Mouse (Mus musculus) MEL (cell line): ENCODE measurements at regions not wholly inside any gene's neighbourhood (a gene's known extent, or its start where the extent isn't known, plus 50 kb on each side); places are given as distances from the start of the nearest gene placed in this dataset.

Experiments used
- DNase-seq: peaks from one replicate; pipeline ENCODE4 v3.0.0; 2011; ENCODE audit warnings: low read depth, low spot score
- H3K27ac ChIP-seq: 2 replicates; pipeline ENCODE4 v1.5.1; 2012; ENCODE audit warnings: low read depth, mild to moderate bottlenecking, control low read depth, low read length, moderate library complexity; ENCODE audit not compliant: control insufficient read depth
- H3K27me3 ChIP-seq, 2 experiments: fragments of 150-350 bp in 1 of 2; sonication (generic) in 1 of 2; 2 replicates each; pipeline ENCODE4 v1.6.1; 2012; ENCODE audit warnings: low read length in 2 of 2, mild to moderate bottlenecking in 2 of 2, improper control_type of control experiment in 1 of 2, moderate library complexity in 1 of 2; ENCODE audit not compliant: insufficient read depth in 2 of 2, control insufficient read depth in 1 of 2
- H3K36me3 ChIP-seq, 2 experiments: 2 replicates each; pipeline ENCODE4 v1.6.1; 2012 to 2014; ENCODE audit warnings: low read length in 2 of 2, improper control_type of control experiment in 1 of 2, inconsistent platforms in 1 of 2, mild to moderate bottlenecking in 1 of 2; ENCODE audit not compliant: insufficient read depth in 2 of 2, control insufficient read depth in 1 of 2
- H3K4me1 ChIP-seq, 2 experiments: fragments of 150-350 bp in 1 of 2; sonication (generic) in 1 of 2; 2 replicates each; pipeline ENCODE4 v1.6.1; 2012; ENCODE audit warnings: low read length in 2 of 2, improper control_type of control experiment in 1 of 2, mild to moderate bottlenecking in 1 of 2; ENCODE audit not compliant: insufficient read depth in 2 of 2, control insufficient read depth in 1 of 2
- H3K4me3 ChIP-seq, 2 experiments: fragments of 150-350 bp in 1 of 2; sonication (generic) in 1 of 2; 2 replicates each; pipeline ENCODE4 v1.5.1; 2012; ENCODE audit warnings: low read depth in 2 of 2, low read length in 2 of 2, mild to moderate bottlenecking in 2 of 2, moderate library complexity in 2 of 2, control low read depth in 1 of 2, improper control_type of control experiment in 1 of 2; ENCODE audit not compliant: control insufficient read depth in 1 of 2, insufficient read depth in 1 of 2
- H3K79me2 ChIP-seq: 2 replicates; pipeline ENCODE4 v1.6.1; 2012; ENCODE audit warnings: mild to moderate bottlenecking, low read length, moderate library complexity; ENCODE audit not compliant: control insufficient read depth, poor library complexity, insufficient read depth
- H3K9ac ChIP-seq: 2 replicates; pipeline ENCODE4 v1.6.1; 2012; ENCODE audit warnings: low read depth, mild to moderate bottlenecking, control low read depth, low read length, moderate library complexity; ENCODE audit not compliant: control insufficient read depth, poor library complexity, severe bottlenecking
- H3K9me3 ChIP-seq: fragments of 150-350 bp; sonication (generic); replicated peaks from 2 replicates; pipeline ENCODE4 v1.6.1; 2012; ENCODE audit warnings: mild to moderate bottlenecking, low read length, improper control_type of control experiment, moderate library complexity; ENCODE audit not compliant: insufficient read depth
- CHD1 ChIP-seq: IDR thresholded peaks from 2 replicates; pipeline ENCODE4 v1.6.1; 2012; ENCODE audit warnings: low read depth, mild to moderate bottlenecking, inconsistent platforms, low read length, improper control_type of control experiment
- CTCF ChIP-seq, 3 experiments: IDR thresholded peaks in 2 of 3; conservative IDR thresholded peaks in 1 of 3; 2 replicates each; pipeline ENCODE4 v1.5.1; 2011 to 2012; ENCODE audit warnings: low read length in 3 of 3, low read depth in 2 of 3, mild to moderate bottlenecking in 2 of 3, improper control_type of control experiment in 1 of 3, inconsistent platforms in 1 of 3, mixed read lengths in 1 of 3, moderate library complexity in 1 of 3; ENCODE audit not compliant: control insufficient read depth in 1 of 3, insufficient read depth in 1 of 3, poor library complexity in 1 of 3, severe bottlenecking in 1 of 3
- E2F4 ChIP-seq: IDR thresholded peaks from 2 replicates; pipeline ENCODE4 v1.6.1; 2011; ENCODE audit warnings: low read depth, low read length, improper control_type of control experiment, borderline replicate concordance
- EP300 ChIP-seq, 2 experiments: IDR thresholded peaks; 2 replicates each; pipeline ENCODE4 v1.6.1; 2011; ENCODE audit warnings: improper control_type of control experiment in 2 of 2, low read length in 2 of 2, low read depth in 1 of 2, mild to moderate bottlenecking in 1 of 2
- GABPA ChIP-seq: IDR thresholded peaks from 2 replicates; pipeline ENCODE4 v1.6.1; 2012; ENCODE audit warnings: low read depth, mild to moderate bottlenecking, inconsistent platforms, low read length, improper control_type of control experiment, moderate library complexity
- MAZ ChIP-seq: IDR thresholded peaks from 2 replicates; pipeline ENCODE4 v1.6.1; 2012; ENCODE audit warnings: low read depth, mild to moderate bottlenecking, inconsistent platforms, low read length, improper control_type of control experiment
- MXI1 ChIP-seq: IDR thresholded peaks from 2 replicates; pipeline ENCODE4 v1.6.1; 2011; ENCODE audit warnings: mild to moderate bottlenecking, low read depth, low read length, improper control_type of control experiment
- MYB ChIP-seq: IDR thresholded peaks from 2 replicates; pipeline ENCODE4 v1.6.1; 2011; ENCODE audit warnings: mild to moderate bottlenecking, low read depth, low read length, improper control_type of control experiment
- NELFE ChIP-seq: IDR thresholded peaks from 2 replicates; pipeline ENCODE4 v1.6.1; 2011; ENCODE audit warnings: low read depth, low read length, improper control_type of control experiment
- NRF1 ChIP-seq: IDR thresholded peaks from 2 replicates; pipeline ENCODE4 v1.6.1; 2014; ENCODE audit warnings: low read depth, mild to moderate bottlenecking, inconsistent platforms, low read length, improper control_type of control experiment, moderate library complexity; ENCODE audit not compliant: poor library complexity, insufficient read depth, severe bottlenecking
- RAD21 ChIP-seq: IDR thresholded peaks from 2 replicates; pipeline ENCODE4 v1.6.1; 2011; ENCODE audit warnings: mild to moderate bottlenecking, low read depth, low read length, improper control_type of control experiment
- RCOR1 ChIP-seq: IDR thresholded peaks from 2 replicates; pipeline ENCODE4 v1.6.1; 2012; ENCODE audit warnings: low read depth, mild to moderate bottlenecking, inconsistent platforms, low read length, improper control_type of control experiment
- SMC3 ChIP-seq: IDR thresholded peaks from 2 replicates; pipeline ENCODE4 v1.6.1; 2011; ENCODE audit warnings: low read depth, low read length, improper control_type of control experiment
- TAL1 ChIP-seq: IDR thresholded peaks from 2 replicates; pipeline ENCODE4 v1.6.1; 2012; ENCODE audit warnings: mild to moderate bottlenecking, inconsistent platforms, low read length, moderate library complexity, mixed read lengths
- TBP ChIP-seq: IDR thresholded peaks from 2 replicates; pipeline ENCODE4 v1.8.0; 2011; ENCODE audit warnings: low read depth, low read length, improper control_type of control experiment
- TCF12 ChIP-seq: IDR thresholded peaks from 2 replicates; pipeline ENCODE4 v1.6.1; 2014; ENCODE audit warnings: low read depth, mild to moderate bottlenecking, inconsistent platforms, low read length, improper control_type of control experiment, moderate library complexity
- USF1 ChIP-seq: IDR thresholded peaks from 2 replicates; pipeline ENCODE4 v1.6.1; 2014; ENCODE audit warnings: low read depth, mild to moderate bottlenecking, inconsistent platforms, low read length, improper control_type of control experiment, moderate library complexity
- ZC3H11A ChIP-seq: IDR thresholded peaks from 2 replicates; pipeline ENCODE4 v1.6.1; 2012; ENCODE audit warnings: low read depth, mild to moderate bottlenecking, inconsistent platforms, low read length, improper control_type of control experiment
- ZKSCAN1 ChIP-seq: IDR thresholded peaks from 2 replicates; pipeline ENCODE4 v1.6.1; 2012; ENCODE audit warnings: low read depth, mild to moderate bottlenecking, inconsistent platforms, low read length, improper control_type of control experiment, moderate library complexity

DNA sequence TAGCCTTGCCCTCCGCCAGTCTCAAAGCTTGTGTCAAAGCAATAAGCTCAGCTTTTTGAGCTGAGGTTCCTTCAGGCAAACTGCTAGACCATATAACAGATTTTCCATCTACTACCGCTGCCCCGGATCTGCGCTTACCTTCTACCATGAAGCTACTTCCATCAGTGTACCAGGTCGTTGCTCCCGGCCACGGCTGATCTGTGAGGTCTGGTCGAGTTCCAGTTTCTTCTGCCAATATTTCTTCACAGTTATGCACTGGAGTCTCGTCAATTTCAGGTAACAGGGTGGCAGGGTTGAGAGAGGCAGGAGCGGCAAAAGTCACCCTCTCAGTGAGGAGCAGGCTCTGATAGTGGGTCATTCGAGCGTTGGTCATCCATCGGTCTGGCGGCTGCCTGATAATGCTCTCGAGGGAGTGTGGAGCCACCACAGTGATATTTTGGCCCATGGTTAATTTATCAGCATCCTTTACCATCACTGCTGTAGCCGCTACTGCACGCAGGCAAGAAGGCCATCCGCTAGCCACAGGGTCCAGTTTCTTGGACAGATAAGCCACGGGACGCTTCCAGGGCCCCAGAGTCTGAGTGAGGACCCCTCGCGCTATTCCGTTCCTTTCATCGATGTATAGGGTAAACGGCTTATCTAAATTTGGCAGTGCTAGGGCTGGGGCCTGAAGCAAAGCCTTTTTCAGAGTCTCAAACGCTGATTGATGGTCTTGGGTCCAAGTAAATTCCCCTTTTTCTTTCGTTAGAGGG is 276.0 kb downstream of the Gm21863 start:
- H3K27ac ChIP-seq, result no peak overlapping the region
- no peak overlapping the region for H3K4me3 ChIP-seq
- H3K79me2 ChIP-seq, result no peaks in the 10 kb centered on the region
- no peaks in the 10 kb centered on the region; the same call in 1 of the 2 replicates for H3K9me3 ChIP-seq
- H3K4me1 ChIP-seq, result no peaks in the 10 kb centered on the region
- H3K36me3 ChIP-seq, result no peaks in the 10 kb centered on the region
- H3K9ac ChIP-seq, result no peak overlapping the region
- H3K27me3 ChIP-seq, result no peaks in the 10 kb centered on the region
- TF ChIP-seq TAL1, result no peak
- no peak for TF ChIP-seq CHD1
- TF ChIP-seq EP300 (IDR thresholded peaks at IDR 0.05; ENCODE audit: low read depth in 1 of 2, low read length in 2 of 2), result no peak
- no peak for TF ChIP-seq CTCF (IDR thresholded peaks at IDR 0.05 in 2 of 3, conservative IDR thresholded peaks at IDR 0.05 in 1 of 3; ENCODE audit: control insufficient read depth in 1 of 3, insufficient read depth in 1 of 3, low read depth in 2 of 3, low read length in 3 of 3, poor library complexity in 1 of 3, severe bottlenecking in 1 of 3)
- TF ChIP-seq E2F4, result no peak
- TF ChIP-seq NRF1, result no peak
- no peak for TF ChIP-seq TBP
- TF ChIP-seq RAD21, result no peak
- no peak for TF ChIP-seq MAZ
- no peak for TF ChIP-seq USF1
- TF ChIP-seq NELFE, result no peak
- TF ChIP-seq RCOR1, result no peak
- no peak for TF ChIP-seq ZC3H11A
- TF ChIP-seq MYB, result no peak
- DNase-seq, result no peak

DNA sequence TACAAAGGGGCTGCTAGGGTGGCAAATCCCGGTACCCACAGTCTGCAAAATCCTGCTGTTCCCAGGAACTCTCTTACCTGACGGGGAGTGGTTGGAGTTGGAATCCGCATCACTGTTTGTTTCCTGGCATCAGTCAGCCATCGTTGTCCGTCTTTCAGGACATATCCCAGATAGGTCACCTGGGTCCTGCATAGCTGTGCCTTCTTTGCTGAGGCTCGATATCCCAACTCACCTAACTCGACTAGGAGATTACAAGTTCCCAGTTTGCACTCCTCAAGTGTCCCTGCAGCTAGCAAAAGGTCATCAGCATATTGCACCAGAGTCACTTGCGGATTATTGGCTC is 276.6 kb downstream of the Gm21863 start:
- peak; percentile 3 for DNase-seq
- Histone ChIP-seq H3K4me3 (no peak overlapping the region), H3K27ac (no peak overlapping the region), H3K9me3 (no peaks in the 10 kb centered on the region; the same call in 1 of the 2 replicates)
- TF ChIP-seq GABPA (no peak), MXI1 (no peak), SMC3 (no peak), TCF12 (no peak), MYB (no peak), TBP (no peak), ZKSCAN1 (no peak)
- TF ChIP-seq, all 39 proteins: peak for 0
- Histone ChIP-seq H3K4me1 (no peaks in the 10 kb centered on the region), H3K27me3 (no peaks in the 10 kb centered on the region), H3K36me3 (no peaks in the 10 kb centered on the region), H3K9ac (no peak overlapping the region), H3K79me2 (no peaks in the 10 kb centered on the region)
